Mouse (Mus musculus) kidney, adult 9 months (tissue): ENCODE results near the gene Keap1.
"Not testable (repeated sequence)": the region's sequence is repeated elsewhere in the genome, so short reads cannot be mapped to it uniquely, and the experiment has no call there.

Experiments
- DNase-seq: peaks from one replicate; pipeline ENCODE4 v3.0.0; 2022

Keap1 gene

DNA sequence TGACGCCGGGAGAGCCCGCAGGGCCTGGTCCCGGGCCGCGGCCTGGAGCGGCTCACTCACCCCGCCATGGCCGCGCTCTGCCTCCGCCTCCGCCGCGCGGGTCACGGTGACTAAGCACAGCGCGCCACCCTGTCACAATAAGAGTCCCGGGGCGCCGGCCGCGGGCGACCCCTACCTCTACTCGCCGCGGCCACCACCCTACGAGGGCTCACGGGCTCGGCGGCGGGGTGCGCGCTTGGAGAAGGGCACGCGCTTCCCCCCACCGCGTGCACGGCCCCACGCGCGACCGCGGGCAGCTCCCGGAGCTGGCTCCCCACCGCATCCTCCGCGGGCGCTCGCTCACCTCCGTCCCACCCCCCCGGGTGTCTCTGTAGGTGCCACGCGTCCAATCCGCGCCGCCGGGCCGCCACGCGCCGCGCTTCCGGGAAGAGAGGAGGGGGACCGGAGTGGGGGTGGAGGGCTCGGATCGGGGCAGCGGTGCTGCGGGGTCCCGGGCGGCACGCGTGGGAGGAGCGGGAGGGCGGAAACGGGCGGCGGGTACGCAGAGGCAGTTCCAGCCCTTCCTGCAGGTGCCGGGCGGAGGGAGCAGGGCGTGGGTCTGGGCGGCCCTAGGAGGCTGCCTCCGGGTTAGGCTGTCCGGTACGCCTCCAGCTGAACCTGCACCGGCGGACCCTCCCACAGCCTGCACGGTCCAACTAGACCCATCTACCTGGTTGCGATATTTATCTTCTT lies at the start of gene Keap1:
TSS of gene Keap1 (minus strand) at position 629 of the 732 bp plus-strand sequence.
- DNase-seq, result peak; percentile 82

GRCm38 (mm10) chr9:21288404-21289336 lies 49.5 kb upstream of the Keap1 start:
- peak; percentile 48 for DNase-seq

GRCm38 (mm10) chr9:21287571-21288402 lies 48.6 kb upstream of the Keap1 start, which contains the start of gene Kri1:
Gene Kri1 (minus strand): TSS chr9:21287969.
- peak; percentile 99 for DNase-seq

GRCm38 (mm10) chr9:21286753-21287152 lies 47.6 kb upstream of the Keap1 start:
- DNase-seq, result no peak

DNA sequence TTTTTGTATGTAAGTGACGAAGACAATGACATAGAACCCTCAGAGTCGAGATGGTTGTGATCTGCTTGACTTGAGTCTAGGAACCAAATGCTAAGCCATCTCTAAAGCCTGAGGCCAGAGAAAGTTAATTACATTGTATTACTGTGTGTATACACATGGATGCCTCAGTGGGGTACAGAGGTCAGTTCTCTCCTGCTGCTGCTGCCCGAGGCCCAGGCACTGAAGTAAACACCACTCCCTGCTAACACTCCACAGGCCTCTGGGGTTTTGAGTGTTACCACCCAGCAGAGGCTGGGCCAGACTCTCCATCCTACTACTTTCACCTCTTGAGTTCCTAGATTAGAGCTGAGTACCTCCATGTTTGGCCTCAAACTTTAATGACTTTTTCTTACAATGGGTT lies 44.8 kb upstream of the Keap1 start:
- peak; percentile 55 for DNase-seq

DNA sequence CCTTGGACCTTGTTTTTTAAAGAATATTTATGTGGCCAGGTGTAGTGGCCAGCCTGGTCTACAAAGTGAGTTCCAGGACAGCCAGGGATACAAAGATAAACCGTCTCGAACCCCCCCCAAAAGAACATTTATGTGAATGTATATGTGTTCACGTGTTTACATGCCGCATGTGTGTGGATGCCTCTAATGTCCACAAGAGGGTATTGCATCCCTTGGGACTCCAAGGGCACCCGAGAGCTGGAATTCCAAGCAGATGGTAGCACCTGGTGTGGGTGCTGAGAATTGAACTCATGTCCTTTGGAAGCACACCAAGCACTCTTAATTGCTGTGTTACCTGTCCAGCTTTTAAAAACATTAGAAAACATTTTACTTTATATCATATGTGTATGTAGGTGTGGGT lies 44.4 kb upstream of the Keap1 start:
- DNase-seq, result no peak

GRCm38 (mm10) chr9:21277776-21278175 lies 38.6 kb upstream of the Keap1 start:
- DNase-seq, result no peak

- no peak for DNase-seq
Measured at GRCm38 (mm10) chr9:21276307-21276706, 37.1 kb upstream of the Keap1 start.

- DNase-seq, result no peak
Measured at GRCm38 (mm10) chr9:21275727-21276126, 36.6 kb upstream of the Keap1 start.

- DNase-seq, result no peak
Measured at GRCm38 (mm10) chr9:21275013-21275710, 36.0 kb upstream of the Keap1 start.

DNA sequence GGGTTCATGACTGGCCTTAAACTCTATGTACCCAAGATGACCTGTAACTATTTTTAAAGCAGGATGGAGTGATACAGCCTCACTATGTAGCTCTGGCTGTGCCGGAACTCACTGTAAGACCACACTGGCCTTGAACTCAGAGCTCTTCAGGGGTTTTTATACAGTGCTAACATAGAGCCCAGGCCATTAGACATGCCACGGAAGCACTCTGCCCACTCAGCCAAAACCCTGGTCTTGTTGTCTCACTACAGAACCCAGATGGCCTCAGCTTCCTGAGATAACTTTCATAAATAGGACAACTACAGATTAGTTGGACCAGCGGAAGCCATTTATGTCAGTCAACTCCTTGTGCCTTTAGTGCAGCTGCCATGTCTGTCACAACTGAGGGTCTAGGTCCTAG lies 35.2 kb upstream of the Keap1 start:
- no peak for DNase-seq

DNA sequence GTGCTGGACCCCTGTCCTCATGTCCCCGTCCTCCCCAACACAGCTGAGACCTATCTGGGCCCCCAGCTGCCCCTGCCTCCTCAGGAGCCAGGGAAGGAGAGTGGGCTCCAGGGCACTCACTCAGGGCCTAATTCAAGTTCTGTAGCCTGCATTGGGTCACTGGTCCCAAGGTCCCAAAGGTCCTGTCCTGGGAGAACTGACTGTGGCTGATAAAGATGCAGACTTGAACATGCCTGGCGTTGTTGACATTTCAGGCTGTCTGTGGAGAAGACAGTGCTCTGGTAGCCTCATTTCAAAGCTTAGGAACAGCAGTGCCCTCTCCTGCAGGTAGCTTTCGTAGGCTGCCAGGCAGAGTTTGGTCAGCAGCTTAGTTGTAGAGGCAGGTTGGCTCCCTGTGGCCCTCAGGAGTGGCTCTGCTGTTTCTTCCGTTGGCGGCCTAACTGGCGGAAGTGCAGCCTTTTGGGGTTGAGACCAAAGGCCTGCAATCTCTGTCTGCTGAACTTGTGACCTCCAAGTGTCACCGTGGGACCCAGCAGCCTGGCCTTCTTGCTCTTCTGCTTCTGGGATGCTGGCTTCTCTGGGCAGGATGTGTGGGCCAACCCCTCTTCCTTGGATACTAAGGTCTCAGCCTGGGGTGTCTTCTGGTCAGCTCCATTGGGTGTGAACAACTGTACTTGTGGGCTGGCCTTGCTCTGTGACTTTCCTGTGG lies 34.5 kb upstream of the Keap1 start:
- DNase-seq, result no peak

GRCm38 (mm10) chr9:21273094-21273493 lies 33.9 kb upstream of the Keap1 start:
- DNase-seq, result no peak

- no peak for DNase-seq
Measured at GRCm38 (mm10) chr9:21272391-21272790, 33.2 kb upstream of the Keap1 start.

DNA sequence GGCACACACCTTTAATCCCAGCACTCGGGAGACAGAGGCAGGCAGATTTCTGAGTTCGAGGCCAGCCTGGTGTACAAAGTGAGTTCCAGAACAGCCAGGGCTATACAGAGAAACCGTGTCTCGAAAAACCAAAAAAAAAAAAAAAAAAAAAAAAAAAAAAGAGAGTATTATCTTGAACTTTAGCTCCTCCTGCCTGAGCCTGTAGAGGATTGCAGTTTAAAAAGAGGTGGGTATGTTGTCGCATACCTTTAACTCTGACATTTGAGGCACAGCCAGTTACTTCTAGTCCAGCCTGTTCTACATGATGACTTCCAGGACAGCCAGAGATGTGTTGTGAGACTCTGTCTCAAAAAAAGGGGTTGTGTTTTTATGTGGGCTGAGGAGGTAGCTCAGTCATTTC lies 30.4 kb upstream of the Keap1 start:
- DNase-seq, result not testable (repeated sequence)

- no peak for DNase-seq
Measured at GRCm38 (mm10) chr9:21268305-21268704, 29.1 kb upstream of the Keap1 start.

- no peak for DNase-seq
Measured at GRCm38 (mm10) chr9:21266889-21267288, 27.7 kb upstream of the Keap1 start.

DNA sequence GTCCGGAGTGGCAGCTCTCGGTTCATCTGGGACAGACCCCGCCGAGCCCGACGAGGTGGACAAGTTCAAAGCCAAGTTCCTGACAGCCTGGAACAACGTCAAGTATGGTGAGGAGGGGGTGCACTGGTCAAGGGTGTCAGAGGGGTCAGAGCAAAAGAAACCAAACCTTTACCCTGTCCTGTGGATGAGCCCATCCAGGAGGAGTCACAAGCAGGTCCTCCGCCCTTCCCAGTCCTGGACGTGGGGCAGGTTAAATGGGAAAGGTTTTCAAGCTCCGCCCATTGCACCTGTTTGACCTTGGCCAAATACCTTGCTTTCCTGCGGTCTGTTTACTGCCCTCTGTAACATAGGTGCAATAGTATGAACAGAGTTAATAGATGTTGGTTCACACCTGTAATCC lies 26.4 kb upstream of the Keap1 start:
- peak; percentile 80 for DNase-seq

- peak; percentile 99 for DNase-seq
Measured at GRCm38 (mm10) chr9:21265000-21265561, 25.9 kb upstream of the Keap1 start, which contains the start of gene Atg4d. Gene Atg4d (plus strand): TSS chr9:21265293.

- DNase-seq, result no peak
Measured at GRCm38 (mm10) chr9:21264272-21264999, 25.3 kb upstream of the Keap1 start.
